Mouse (Mus musculus): ENCODE results near the gene Ephx1.

DNA sequence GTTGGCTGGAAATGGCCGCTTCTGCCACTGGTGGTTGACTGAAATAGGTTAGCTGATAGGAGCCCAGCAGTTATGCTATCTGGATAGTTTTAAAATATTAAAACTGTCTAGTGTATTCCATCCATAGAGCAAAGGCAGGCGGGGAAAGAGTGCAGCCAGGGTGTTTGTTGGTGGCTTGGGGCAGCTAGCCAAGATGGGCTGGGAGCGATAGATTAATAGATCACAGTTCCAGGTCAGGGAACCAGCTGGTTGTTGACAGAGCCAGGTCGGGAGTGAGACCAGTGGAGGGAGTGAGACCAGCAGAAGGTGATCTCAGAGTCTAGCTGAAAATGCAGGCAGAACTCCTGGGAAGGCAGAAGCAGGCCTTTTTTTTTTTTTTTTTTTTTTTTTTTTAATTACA, 16.9 kb upstream of the Ephx1 start:
- no peak for TF ChIP-seq POLR2A (IDR thresholded peaks at IDR 0.05; ENCODE audit: borderline replicate concordance, extremely low read depth, insufficient read depth, insufficient read length, poor library complexity, severe bottlenecking)
- no peak for TF ChIP-seq CTCF (IDR thresholded peaks at IDR 0.05; ENCODE audit: borderline replicate concordance, extremely low read depth, insufficient read depth, insufficient read length)
